Mouse (Mus musculus) brown adipose tissue, adult 24 weeks (tissue): Measurements from ENCODE around the gene Tgm2. TPM values are rescaled to one million over a fixed set of nuclear protein-coding genes. Genes with fewer than 3 reads are reported as not detected.

Experiments
- H3K27ac ChIP-seq: fragments of 200-500 bp; replicated peaks from 2 replicates; pipeline ENCODE4 v1.5.1; 2012; ENCODE audit warnings: low read depth, mild to moderate bottlenecking, low read length
- H3K4me1 ChIP-seq: fragments of 200-500 bp; 2 replicates; pipeline ENCODE4 v1.6.1; 2012; ENCODE audit warnings: low read length, mixed read lengths; ENCODE audit not compliant: control insufficient read depth, insufficient read depth, insufficient read length
- H3K4me3 ChIP-seq: fragments of 200-500 bp; 2 replicates; pipeline ENCODE4 v1.5.1; 2012; ENCODE audit warnings: low read depth, mild to moderate bottlenecking, low read length, moderate library complexity; ENCODE audit not compliant: insufficient read depth
- polyA plus RNA-seq: library from polyadenylated mRNA; stranded (reverse); fragments of >200 nt; gene quantifications from 2 replicates; pipeline ENCODE4 v1.2.4, GENCODE M21; 2012; ENCODE audit not compliant: missing spikeins, insufficient read depth, insufficient read length

The Tgm2 gene
- polyA plus RNA-seq: 66.0 and 82.7 TPM in 2 replicates

GRCm38 (mm10) chr2:158146223-158146622 lies at the start of gene Tgm2:
TSS of gene Tgm2 (minus strand) at chr2:158146436.
- Histone ChIP-seq H3K27ac (peak within 1 kb of the TSS; percentile 89), H3K4me3 (peak within 1 kb of the TSS; percentile 83), H3K4me1 (peaks cover 19% of the 10 kb centered on the region)

- Histone ChIP-seq H3K4me3 (no peak overlapping the region), H3K4me1 (no peaks in the 10 kb centered on the region), H3K27ac (no peak overlapping the region)
Observed at GRCm38 (mm10) chr2:158194945-158195640, 48.9 kb upstream of the Tgm2 start.

- Histone ChIP-seq H3K4me3 (no peak overlapping the region), H3K4me1 (no peaks in the 10 kb centered on the region), H3K27ac (no peak overlapping the region)
Observed at GRCm38 (mm10) chr2:158193611-158194336, 47.5 kb upstream of the Tgm2 start.

- Histone ChIP-seq H3K27ac (no peak overlapping the region), H3K4me3 (no peak overlapping the region), H3K4me1 (no peaks in the 10 kb centered on the region)
Observed at GRCm38 (mm10) chr2:158191098-158191497, 44.9 kb upstream of the Tgm2 start.

GRCm38 (mm10) chr2:158189451-158189850 lies 43.2 kb upstream of the Tgm2 start:
- H3K27ac ChIP-seq: no peak overlapping the region
- no peaks in the 10 kb centered on the region for H3K4me1 ChIP-seq
- no peak overlapping the region for H3K4me3 ChIP-seq

GRCm38 (mm10) chr2:158186206-158186871 lies 40.1 kb upstream of the Tgm2 start:
- Histone ChIP-seq H3K27ac (no peak overlapping the region), H3K4me1 (no peaks in the 10 kb centered on the region), H3K4me3 (no peak overlapping the region)

GRCm38 (mm10) chr2:158183266-158183665 lies 37.0 kb upstream of the Tgm2 start:
- Histone ChIP-seq H3K27ac (no peak overlapping the region), H3K4me1 (peaks cover 2% of the 10 kb centered on the region; the same call in 1 of the 2 replicates), H3K4me3 (no peak overlapping the region)

GRCm38 (mm10) chr2:158181932-158182331 lies 35.7 kb upstream of the Tgm2 start:
- no peak overlapping the region for H3K4me3 ChIP-seq

GRCm38 (mm10) chr2:158180797-158181196 lies 34.6 kb upstream of the Tgm2 start:
- Histone ChIP-seq H3K27ac (no peak overlapping the region), H3K4me1 (peaks cover 2% of the 10 kb centered on the region; the same call in 1 of the 2 replicates), H3K4me3 (no peak overlapping the region)

More at GRCm38 (mm10) chr2:158181932-158182331, 35.7 kb upstream of the Tgm2 start:
- H3K4me1 ChIP-seq: peaks cover 2% of the 10 kb centered on the region; the same call in 1 of the 2 replicates
- no peak overlapping the region for H3K27ac ChIP-seq

GRCm38 (mm10) chr2:158179370-158180111 lies 33.3 kb upstream of the Tgm2 start:
- peak overlapping the region; percentile 53 for H3K4me3 ChIP-seq
- peak overlapping the region; percentile 67 for H3K27ac ChIP-seq
- peaks cover 5% of the 10 kb centered on the region for H3K4me1 ChIP-seq

- Histone ChIP-seq H3K4me3 (peak overlapping the region; percentile 53), H3K27ac (peak overlapping the region; percentile 67), H3K4me1 (peaks cover 5% of the 10 kb centered on the region)
Observed at GRCm38 (mm10) chr2:158178696-158179369, 32.6 kb upstream of the Tgm2 start.

GRCm38 (mm10) chr2:158178139-158178538 lies 31.9 kb upstream of the Tgm2 start:
- H3K4me3 ChIP-seq: no peak overlapping the region
- H3K4me1 ChIP-seq: peaks cover 5% of the 10 kb centered on the region
- H3K27ac ChIP-seq: no peak overlapping the region

- Histone ChIP-seq H3K4me1 (peaks cover 5% of the 10 kb centered on the region), H3K4me3 (no peak overlapping the region), H3K27ac (no peak overlapping the region)
Observed at GRCm38 (mm10) chr2:158177574-158177973, 31.3 kb upstream of the Tgm2 start.

GRCm38 (mm10) chr2:158176763-158177162 lies 30.5 kb upstream of the Tgm2 start:
- H3K4me3 ChIP-seq: no peak overlapping the region

More at GRCm38 (mm10) chr2:158176763-158177162, 30.5 kb upstream of the Tgm2 start:
- Histone ChIP-seq H3K4me1 (peaks cover 5% of the 10 kb centered on the region), H3K27ac (no peak overlapping the region)
